Mouse (Mus musculus) granulocyte monocyte progenitor cell, adult 5-6 weeks (primary cell): Measurements from ENCODE around the gene Mlec. TPM values are rescaled to one million over a fixed set of nuclear protein-coding genes. Genes with fewer than 3 reads are reported as not detected.

Source experiments
- ATAC-seq: replicated peaks from 2 replicates; pipeline ENCODE4 v1.8.0; 2016; ENCODE audit warnings: mild to moderate bottlenecking, moderate TSS enrichment, inconsistent platforms; ENCODE audit not compliant: poor library complexity, severe bottlenecking
- total RNA-seq, 2 experiments: library from RNA; stranded (forward) in 1 of 2; stranded (reverse) in 1 of 2; fragments of 200-712, 200-1000 nt in 1 of 2; fragments of >200 nt in 1 of 2; fragmentation: Nextera tagmentation in 1 of 2; gene quantifications; 2 replicates each; pipeline ENCODE4 v1.2.3; 2014 to 2017

The Mlec gene
- total RNA-seq, 2 experiments from 2014 or later: 279 to 318 TPM

GRCm38 (mm10) chr5:115132465-115132864 lies 25.5 kb downstream of the Mlec start:
- no peak for ATAC-seq

- ATAC-seq: no peak
Observed at GRCm38 (mm10) chr5:115129328-115129727, 28.7 kb downstream of the Mlec start.

- no peak for ATAC-seq
Observed at GRCm38 (mm10) chr5:115127421-115128179, 30.4 kb downstream of the Mlec start.

- peak; percentile 32 for ATAC-seq
Observed at GRCm38 (mm10) chr5:115126578-115127312, 31.2 kb downstream of the Mlec start.

- peak; percentile 91 for ATAC-seq
Observed at GRCm38 (mm10) chr5:115125211-115125871, 32.6 kb downstream of the Mlec start.

GRCm38 (mm10) chr5:115124690-115125089 lies 33.3 kb downstream of the Mlec start:
- ATAC-seq: no peak

GRCm38 (mm10) chr5:115120978-115121377 lies 37.0 kb downstream of the Mlec start:
- no peak for ATAC-seq

GRCm38 (mm10) chr5:115118961-115119570 lies 38.9 kb downstream of the Mlec start, which contains the start of gene Acads:
Gene Acads, minus strand, starts transcription at chr5:115119346.
- peak; percentile 95 for ATAC-seq

- ATAC-seq: no peak
Observed at GRCm38 (mm10) chr5:115117467-115117866, 40.5 kb downstream of the Mlec start.

- ATAC-seq: no peak
Observed at GRCm38 (mm10) chr5:115116426-115116825, 41.6 kb downstream of the Mlec start.

GRCm38 (mm10) chr5:115114501-115114900 lies 43.5 kb downstream of the Mlec start:
- ATAC-seq: no peak

- no peak for ATAC-seq
Observed at GRCm38 (mm10) chr5:115113244-115113643, 44.7 kb downstream of the Mlec start.

GRCm38 (mm10) chr5:115111156-115111555 lies 46.8 kb downstream of the Mlec start:
- ATAC-seq: no peak

GRCm38 (mm10) chr5:115103253-115103652 lies 54.7 kb downstream of the Mlec start:
- ATAC-seq: peak; percentile 52; the same call in 1 of the 2 replicates

- no peak for ATAC-seq
Observed at GRCm38 (mm10) chr5:115102231-115102630, 55.7 kb downstream of the Mlec start.

- no peak for ATAC-seq
Observed at GRCm38 (mm10) chr5:115100473-115100872, 57.5 kb downstream of the Mlec start.

- ATAC-seq: no peak
Observed at GRCm38 (mm10) chr5:115099991-115100390, 58.0 kb downstream of the Mlec start.

- ATAC-seq: no peak
Observed at GRCm38 (mm10) chr5:115099530-115099929, 58.4 kb downstream of the Mlec start.

- no peak for ATAC-seq
Observed at GRCm38 (mm10) chr5:115098195-115098594, 59.8 kb downstream of the Mlec start, which contains the start of gene Gm10401. Gene Gm10401, minus strand, starts transcription at chr5:115098295.
